Mouse (Mus musculus): Measurements from ENCODE around the gene Elovl1. TPM values are rescaled to one million over a fixed set of nuclear protein-coding genes. Genes with fewer than 3 reads are reported as not detected.

Gene Elovl1
- polyA plus RNA-seq, 1 experiment, result 136 TPM

DNA sequence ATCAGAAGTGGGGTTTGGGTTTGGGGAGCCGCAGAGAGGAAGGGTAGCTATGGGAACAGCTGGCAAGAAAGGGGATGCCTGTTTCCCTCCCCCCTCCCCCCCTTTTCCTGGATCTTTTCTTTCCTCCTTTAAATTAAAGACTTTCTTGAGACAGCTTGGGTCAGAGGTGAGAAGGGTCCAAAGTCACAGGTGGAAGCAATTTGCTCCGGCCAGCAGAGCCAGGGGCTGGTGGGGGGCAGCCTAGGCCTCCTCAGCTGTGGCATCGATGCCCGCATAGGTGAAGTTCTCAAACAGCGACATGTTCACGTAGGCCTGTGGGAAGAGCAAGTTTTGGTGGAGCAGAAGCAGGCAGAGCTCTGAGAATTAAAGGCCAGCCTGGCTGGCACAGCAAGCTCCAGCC is 43.4 kb downstream of the Elovl1 start:
- Histone ChIP-seq H3K36me3 (ENCODE audit: control insufficient read depth, insufficient read depth) (no peaks in the 10 kb centered on the region), H3K4me2 (ENCODE audit: low read depth) (no peak overlapping the region), H3K27me3 (ENCODE audit: control insufficient read depth, insufficient read depth, insufficient read length) (peaks cover 71% of the 10 kb centered on the region), H3ac (ENCODE audit: control insufficient read depth, insufficient read length) (no peak overlapping the region), H3K4me3 (no peak overlapping the region), H3K79me2 (ENCODE audit: control insufficient read depth, insufficient read depth) (no peaks in the 10 kb centered on the region)
- TF ChIP-seq E2F4 (IDR thresholded peaks at IDR 0.05; ENCODE audit: insufficient read depth) (no peak), TCF3 (IDR thresholded peaks at IDR 0.05; ENCODE audit: insufficient read length, low read depth) (no peak)

DNA sequence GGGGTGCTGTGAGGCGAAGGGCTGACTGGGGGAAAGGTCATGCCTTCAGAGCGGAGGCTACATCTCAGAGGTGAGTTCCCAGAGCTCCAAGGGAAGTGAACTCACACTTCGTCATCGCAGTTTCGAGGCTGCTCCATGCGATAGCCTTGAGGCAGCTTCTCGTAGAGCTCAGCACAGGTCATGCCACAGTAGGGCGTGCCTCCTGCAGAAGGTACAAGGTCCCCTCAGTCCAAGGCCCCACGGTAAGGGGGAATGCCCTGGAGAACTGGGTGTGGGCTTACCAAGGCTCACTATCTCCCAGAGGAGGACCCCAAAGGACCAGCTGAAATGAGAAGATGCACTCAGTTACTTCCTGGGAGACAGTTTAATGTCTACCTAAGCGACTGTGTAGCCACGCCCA is 44.8 kb downstream of the Elovl1 start:
- H3K36me3 ChIP-seq (ENCODE audit: control insufficient read depth, insufficient read depth), result no peaks in the 10 kb centered on the region
- peaks cover 68% of the 10 kb centered on the region for H3K27me3 ChIP-seq (ENCODE audit: control insufficient read depth, insufficient read depth, insufficient read length)
- TF ChIP-seq REST (IDR thresholded peaks at IDR 0.05; ENCODE audit: insufficient read depth, insufficient read length), result no peak
- H3K79me2 ChIP-seq (ENCODE audit: control insufficient read depth, insufficient read depth), result no peaks in the 10 kb centered on the region
- H3ac ChIP-seq (ENCODE audit: control insufficient read depth, insufficient read length), result no peak overlapping the region
- H3K4me3 ChIP-seq, result no peak overlapping the region
- no peak overlapping the region for H3K4me2 ChIP-seq (ENCODE audit: low read depth)

DNA sequence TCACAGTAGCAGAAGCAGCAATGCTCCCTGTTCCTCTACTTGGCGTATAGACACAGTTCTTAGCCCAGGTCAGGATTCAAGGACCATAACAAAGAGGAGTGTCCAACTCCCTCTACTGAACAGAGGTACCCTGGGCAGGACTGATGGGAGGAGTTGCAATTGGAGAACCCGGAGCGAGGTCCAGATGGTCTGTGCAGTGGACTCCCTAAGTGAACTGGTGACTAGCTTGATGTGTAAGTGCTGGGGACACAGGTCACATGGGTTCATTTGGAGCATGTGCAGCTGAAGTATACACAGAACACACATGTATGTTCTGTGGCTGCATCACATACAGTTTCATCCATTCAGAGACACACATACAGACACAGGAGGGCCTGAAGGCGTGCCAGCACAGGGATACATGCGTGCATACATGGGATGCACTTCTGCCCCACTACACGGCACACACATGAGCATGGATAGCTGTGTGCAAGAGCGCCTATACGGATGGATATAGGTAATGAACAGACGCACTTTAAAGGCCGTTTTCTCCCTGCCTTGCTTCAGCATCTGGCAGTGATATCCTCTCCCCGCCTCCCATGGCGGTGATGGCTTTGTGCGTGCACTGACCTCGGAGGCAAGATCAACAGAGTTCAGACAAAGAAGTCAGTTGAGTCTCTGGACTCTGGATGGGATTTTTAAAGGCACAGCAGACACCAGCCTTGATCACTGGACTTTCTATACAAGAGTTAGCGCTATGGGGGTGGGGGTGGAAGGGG is 49.1 kb downstream of the Elovl1 start:
- TF ChIP-seq USF1 (IDR thresholded peaks at IDR 0.05; ENCODE audit: low read depth), result no peak
- no peak for TF ChIP-seq REST (IDR thresholded peaks at IDR 0.05; ENCODE audit: insufficient read depth, insufficient read length)
- no peak for TF ChIP-seq POLR2A (IDR thresholded peaks at IDR 0.05; ENCODE audit: insufficient read length, low read depth)
- TF ChIP-seq MYOD1 (IDR thresholded peaks at IDR 0.05; ENCODE audit: control insufficient read depth in 1 of 3, insufficient read length in 2 of 3, low read depth in 2 of 3), result no peak
- no peak for TF ChIP-seq E2F4 (IDR thresholded peaks at IDR 0.05; ENCODE audit: insufficient read depth)
- TF ChIP-seq POLR2AphosphoS2 (IDR thresholded peaks at IDR 0.05; ENCODE audit: insufficient read length, low read depth), result no peak
- TF ChIP-seq MAX (IDR thresholded peaks at IDR 0.05; ENCODE audit: low read depth), result no peak
- no peak for TF ChIP-seq MYOG (IDR thresholded peaks at IDR 0.05; ENCODE audit: control insufficient read depth in 1 of 3, insufficient read depth in 1 of 3, insufficient read length in 2 of 3, low read depth in 2 of 3)
- TF ChIP-seq SRF (IDR thresholded peaks at IDR 0.05; ENCODE audit: control insufficient read depth, insufficient read length, low read depth), result no peak
- TF ChIP-seq TCF12 (IDR thresholded peaks at IDR 0.05; ENCODE audit: insufficient read depth, poor library complexity, severe bottlenecking), result no peak
- no peak for TF ChIP-seq CEBPB (IDR thresholded peaks at IDR 0.05; ENCODE audit: insufficient read depth, poor library complexity, severe bottlenecking)
- Histone ChIP-seq H3K4me3 (no peak overlapping the region), H3K27me3 (ENCODE audit: control insufficient read depth, insufficient read depth, insufficient read length) (peaks cover 82% of the 10 kb centered on the region), H3K4me2 (ENCODE audit: low read depth) (no peak overlapping the region), H3K36me3 (ENCODE audit: control insufficient read depth, insufficient read depth) (no peaks in the 10 kb centered on the region), H3ac (ENCODE audit: control insufficient read depth, insufficient read length) (no peak overlapping the region), H3K79me2 (ENCODE audit: control insufficient read depth, insufficient read depth) (no peaks in the 10 kb centered on the region)

Other genes with a start within 250 kb of the Elovl1 start
- 66.6 TPM for gene Kdm4a, start 248.1 kb upstream of the Elovl1 start, polyA plus RNA-seq (2012; fragmentation: generic; extraction: Trizol)
- 7.6 TPM for gene Ptprf, start 136.7 kb upstream of the Elovl1 start, polyA plus RNA-seq (2012; fragmentation: generic; extraction: Trizol)
- 8.1 TPM for gene Szt2, start 18.8 kb upstream of the Elovl1 start, polyA plus RNA-seq (2012; fragmentation: generic; extraction: Trizol)
- gene Med8, start 18.8 kb upstream of the Elovl1 start, polyA plus RNA-seq (2012; fragmentation: generic; extraction: Trizol), result 78.6 TPM
- gene Cdc20, start 9.3 kb downstream of the Elovl1 start, polyA plus RNA-seq (2012; fragmentation: generic; extraction: Trizol), result 79.8 TPM
- not detected for gene Mpl, start 29.4 kb downstream of the Elovl1 start, polyA plus RNA-seq (2012; fragmentation: generic; extraction: Trizol)
- not detected for gene Tie1, start 62.0 kb downstream of the Elovl1 start, polyA plus RNA-seq (2012; fragmentation: generic; extraction: Trizol)
- not detected for gene 2610528J11Rik, start 98.9 kb downstream of the Elovl1 start, polyA plus RNA-seq (2012; fragmentation: generic; extraction: Trizol)
- gene Tmem125, start 116.0 kb downstream of the Elovl1 start, polyA plus RNA-seq (2012; fragmentation: generic; extraction: Trizol), result not detected
- not detected for gene Cfap57, start 192.7 kb downstream of the Elovl1 start, polyA plus RNA-seq (2012; fragmentation: generic; extraction: Trizol)
- 71.7 TPM for gene Ebna1bp2, start 192.7 kb downstream of the Elovl1 start, polyA plus RNA-seq (2012; fragmentation: generic; extraction: Trizol)
- gene Olfr62, start 230.9 kb downstream of the Elovl1 start, polyA plus RNA-seq (2012; fragmentation: generic; extraction: Trizol), result not detected

All from myocyte (in vitro differentiated cells).